Mouse (Mus musculus): Measurements from ENCODE around the gene Stx17. TPM values are rescaled to one million over a fixed set of nuclear protein-coding genes. Genes with fewer than 3 reads are reported as not detected.

Gene Stx17
- 10 to 100 TPM in 1 of 2 experiments, 1 to 10 TPM in 1; 9.8 to 11.0 TPM for polyA plus RNA-seq (2017; shearing (Covaris generic))

DNA sequence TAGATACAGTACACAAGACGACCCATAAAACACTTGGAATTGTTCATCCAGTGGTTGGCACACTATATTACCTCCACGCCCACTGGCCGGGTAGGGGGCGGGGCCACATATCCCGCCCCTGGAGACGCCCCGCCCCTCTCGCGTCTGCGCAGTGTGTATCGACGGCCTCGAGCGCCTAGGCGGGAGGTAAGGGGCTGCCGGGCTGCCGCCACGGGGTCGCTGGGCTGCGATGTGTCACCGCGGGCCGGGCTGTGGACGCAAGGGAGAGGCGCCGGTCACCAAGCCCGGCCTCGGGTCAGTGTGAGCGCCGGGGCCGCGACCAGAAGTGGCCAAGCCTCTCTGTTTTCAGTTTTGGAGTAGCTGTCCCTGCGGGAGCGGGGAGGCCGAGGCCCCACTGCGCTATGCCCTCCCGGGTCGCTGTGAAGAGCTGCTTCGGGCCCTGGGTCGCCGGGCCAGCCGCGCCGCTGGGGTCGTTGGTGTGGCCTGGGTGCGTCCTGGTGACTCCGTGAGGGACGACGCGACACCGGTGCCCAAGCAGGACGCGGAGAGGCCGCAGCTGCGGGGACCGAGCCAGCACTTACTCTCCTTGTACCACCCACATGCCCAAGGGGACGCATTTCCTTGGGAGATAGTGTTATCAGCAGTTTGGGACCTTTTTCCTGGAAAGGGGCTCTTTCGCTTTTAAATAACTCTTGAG, at the start of gene Stx17:
Gene Stx17 (plus strand): TSS at position 143 of the 697 bp plus-strand sequence.
- ATAC-seq, result peak; percentile 82

DNA sequence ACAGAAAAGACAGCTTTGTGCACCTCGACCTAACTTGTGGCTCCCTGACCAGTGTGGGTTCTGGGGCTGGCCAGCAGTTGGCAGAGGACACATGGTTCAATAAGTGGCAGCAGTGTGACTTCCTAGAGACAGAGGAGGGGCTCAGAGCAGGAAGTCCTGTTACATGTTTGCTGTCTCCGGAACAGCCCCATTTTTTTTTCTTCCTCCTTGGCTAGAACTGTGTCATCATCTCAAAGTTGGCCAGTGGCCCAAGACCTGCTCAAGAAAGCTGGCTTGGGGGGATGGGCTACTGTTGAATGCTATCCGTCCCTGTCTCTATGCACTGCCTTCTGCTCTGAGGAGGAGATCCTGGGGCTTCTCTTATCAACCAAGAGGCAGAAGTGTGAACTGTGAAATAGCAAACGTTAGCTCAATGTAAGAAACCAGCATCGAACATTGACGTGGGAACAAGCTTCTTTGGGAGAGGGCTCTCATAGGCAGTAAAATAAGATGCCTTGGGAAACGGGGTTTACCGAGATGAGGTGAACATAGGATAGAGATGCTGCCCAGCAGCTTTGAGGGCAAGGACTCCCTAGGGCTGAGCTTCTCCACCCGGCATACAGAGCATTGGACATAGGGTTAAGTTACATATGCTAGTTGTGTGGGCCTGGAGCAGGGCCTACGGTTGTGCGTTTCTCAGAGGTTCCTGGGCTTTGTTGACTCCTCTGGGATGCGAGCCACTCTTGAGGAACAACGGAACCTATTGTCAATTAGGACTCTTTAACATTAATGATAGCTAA, 47.8 kb upstream of the Stx17 start:
- ATAC-seq, result no peak

DNA sequence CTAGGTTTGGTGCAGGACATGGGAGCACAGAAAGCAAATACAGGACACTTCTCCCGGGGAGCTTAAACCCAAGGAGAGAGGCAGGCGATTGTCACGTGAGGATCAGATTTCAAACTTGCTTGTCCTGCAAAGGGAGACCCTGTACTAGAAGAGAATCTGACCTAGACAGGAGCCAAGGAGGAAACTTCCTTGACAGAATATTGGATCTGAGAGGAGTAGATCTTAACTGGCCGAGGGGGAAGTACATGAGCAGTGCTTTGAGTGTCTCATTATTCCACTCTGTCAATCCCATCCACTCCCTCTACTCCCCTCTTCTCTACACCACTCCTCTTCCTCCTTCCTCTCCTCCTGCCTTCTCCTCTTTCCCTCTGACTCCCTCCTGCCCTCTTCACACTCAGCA, 46.5 kb upstream of the Stx17 start:
- no peak for ATAC-seq

DNA sequence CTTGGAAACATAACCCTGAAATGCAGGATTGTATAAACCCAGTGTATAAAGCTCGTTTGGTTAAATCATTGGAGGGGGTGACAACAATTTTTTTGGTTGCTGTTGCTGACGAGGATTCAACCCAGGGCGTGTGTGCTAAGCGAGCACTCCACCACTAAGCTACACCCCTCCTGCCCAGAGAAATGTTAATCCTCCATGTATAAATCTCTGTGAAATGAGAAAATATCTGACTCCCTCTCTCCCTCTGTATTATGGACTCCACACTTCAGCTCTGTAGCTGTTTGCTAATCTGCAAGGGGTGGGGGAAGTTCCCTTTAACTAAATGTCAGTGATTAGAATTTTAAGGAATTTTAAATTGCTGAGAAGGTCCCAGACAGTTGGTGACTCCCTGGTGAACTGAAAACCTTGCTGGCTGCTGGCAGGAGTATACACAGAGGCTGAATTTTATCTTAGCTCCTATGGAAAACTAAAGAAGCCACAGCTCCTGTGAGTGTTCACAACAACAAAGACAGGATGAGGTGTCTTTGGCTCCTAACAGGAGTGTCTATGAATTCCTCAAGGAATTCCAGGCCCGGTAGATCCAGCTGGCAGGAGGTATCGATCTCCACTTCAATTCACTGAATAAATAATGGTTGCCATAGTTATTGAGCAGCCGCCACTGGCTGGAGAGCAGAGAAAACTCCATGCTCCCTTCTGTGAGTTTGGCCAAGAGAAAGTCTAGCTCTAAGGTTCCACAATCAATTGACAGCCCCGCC, 45.3 kb upstream of the Stx17 start:
- ATAC-seq, result no peak

DNA sequence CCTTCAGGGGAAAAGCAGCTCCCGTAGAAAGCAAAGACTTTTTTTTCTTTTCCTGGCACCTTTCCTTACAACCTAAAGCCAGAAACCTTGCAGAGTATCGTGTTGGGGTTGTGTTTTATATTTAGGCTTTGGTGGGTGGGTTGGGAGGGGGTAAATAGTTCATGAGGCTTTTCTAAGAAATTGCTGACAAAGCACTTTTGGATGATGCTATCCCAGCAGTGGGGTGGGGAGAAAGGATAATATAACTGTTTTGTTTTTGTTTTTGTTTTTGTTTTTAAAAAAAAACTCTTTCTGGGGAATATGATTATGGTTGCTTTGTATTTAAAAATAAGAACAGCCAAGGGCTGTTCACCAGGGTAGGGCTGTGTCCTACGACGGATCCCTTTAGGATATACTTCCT, 41.3 kb upstream of the Stx17 start:
- no peak for ATAC-seq

DNA sequence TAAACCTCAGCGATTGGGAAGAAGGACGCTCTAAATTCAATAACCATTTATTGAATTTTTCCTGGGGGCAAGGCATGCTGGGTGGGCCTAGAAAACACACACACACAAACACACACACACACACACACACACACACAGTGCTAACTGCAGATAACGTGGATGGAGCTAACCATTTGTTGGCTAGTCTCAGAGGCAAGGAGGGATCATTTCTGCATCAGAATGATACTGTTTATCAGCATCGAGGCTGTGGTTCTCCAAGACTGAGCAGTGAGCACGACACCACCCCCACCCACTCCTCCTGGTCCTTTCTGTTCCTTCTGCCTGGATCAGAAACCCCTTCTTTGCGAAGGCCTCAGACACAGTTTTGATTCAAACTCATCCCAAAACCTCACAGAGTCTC, 38.1 kb upstream of the Stx17 start:
- ATAC-seq, result no peak

DNA sequence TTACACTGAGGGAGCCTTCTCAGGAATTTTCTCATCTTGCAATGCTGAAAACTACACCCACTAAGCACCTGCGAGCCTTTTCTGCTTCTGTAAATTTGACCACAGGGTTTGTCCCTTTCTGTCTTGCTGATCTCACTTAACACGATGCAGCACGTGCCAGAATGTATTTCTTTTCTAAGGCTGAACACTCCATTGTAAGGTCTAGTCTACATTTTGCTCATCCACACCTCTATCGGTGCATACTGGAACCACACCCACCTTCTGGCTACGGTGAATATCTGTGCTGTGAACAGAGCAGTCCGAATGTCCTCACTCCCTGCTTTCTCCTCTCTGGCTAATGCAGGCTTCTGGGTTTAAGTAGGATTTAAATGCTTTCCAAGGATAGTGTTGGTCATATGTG, 37.2 kb upstream of the Stx17 start:
- ATAC-seq, result no peak

DNA sequence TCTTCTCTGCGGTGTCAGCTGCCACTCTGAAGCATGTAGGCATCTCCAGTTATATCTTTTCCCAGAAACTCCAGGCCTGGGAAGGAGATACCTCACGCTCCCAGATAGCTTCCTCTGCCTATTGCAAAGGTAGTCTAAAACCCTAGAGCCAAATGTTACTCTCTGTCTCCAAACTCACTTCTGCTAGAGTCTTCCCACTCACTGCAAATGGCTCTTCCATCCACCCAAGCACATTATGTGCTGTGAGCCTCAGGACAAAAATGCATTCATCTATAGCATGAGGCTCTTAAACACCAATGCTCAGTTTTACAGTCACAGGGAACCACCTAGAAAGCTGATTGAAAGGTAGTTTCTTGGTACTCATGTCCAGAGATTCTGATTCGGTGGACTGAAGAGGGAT, 31.5 kb upstream of the Stx17 start:
- no peak for ATAC-seq

DNA sequence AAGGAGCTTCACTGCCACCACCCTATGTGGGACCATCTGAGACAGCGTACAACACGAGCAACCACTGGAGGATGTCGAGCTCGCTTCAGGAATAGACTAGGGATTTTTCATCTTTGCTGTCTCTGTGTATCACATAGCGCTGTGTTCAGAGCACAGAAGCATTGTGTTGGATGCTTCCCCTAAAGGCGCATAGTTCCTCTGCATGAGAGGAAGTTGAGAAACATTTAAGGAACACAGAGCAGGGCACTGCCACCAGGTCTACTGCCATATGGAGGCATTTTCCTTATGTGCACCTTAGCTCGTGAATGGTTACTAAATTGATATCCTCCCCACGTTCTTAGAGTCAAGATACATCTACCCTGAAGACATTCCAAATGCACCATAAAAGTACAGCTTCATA, 24.5 kb upstream of the Stx17 start:
- ATAC-seq, result no peak

DNA sequence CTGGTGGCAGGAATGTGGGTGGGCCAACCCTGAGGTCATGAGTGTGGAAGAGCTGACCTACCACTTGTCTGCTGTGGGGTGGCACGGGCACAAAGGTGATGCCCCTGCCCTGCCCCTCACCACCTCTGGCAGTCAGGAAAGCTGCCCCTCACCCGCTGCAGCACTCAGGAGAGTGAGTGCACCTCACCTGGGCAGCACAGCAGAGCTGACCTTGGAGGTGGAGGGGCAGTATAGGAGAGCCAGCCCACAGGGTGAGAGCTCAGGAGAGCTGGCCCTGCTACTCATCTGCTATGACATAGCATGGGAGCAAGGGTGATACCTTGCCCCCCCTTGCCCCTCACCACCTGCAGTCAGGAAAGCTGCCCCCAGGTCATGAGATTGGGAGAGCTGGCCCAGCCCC, 22.7 kb upstream of the Stx17 start:
- ATAC-seq, result no peak

DNA sequence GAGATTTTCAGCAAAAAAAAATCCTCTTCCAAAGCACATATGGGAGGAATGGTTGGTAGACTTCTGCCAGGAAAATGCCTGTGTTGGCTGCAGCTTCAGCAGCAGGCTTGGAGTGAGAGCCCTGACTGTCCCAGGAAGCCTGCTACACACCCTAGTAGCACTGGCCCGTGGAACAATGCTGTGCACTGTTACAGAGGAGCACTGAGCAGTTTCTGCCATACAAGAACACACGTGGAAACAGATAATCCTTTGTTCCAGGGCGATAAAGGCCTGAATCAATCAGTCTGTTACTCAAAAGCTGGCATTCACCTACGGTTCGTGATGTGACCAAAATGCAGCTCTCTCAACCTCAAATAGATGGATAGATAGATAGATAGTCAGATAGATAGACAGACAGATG, 19.3 kb upstream of the Stx17 start:
- no peak for ATAC-seq

DNA sequence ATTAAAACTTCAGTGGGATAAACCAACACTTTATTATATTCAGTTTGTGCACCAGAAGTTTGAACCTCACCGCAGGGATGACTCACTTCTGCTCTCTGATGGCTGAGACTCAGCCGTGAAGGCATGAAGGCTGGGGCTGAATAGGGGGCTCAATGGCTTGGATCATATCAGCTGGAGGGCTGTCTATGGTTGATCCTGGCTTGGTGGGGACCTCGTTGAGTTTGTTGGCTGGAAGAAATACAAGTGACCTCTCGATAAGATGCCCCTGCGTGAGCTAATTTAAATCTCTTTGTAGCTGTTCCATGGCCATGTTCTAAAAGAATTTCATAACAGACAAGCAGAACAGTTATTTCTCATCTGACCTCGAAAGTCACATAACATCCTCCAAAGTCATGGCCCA, 17.6 kb upstream of the Stx17 start:
- ATAC-seq, result no peak

DNA sequence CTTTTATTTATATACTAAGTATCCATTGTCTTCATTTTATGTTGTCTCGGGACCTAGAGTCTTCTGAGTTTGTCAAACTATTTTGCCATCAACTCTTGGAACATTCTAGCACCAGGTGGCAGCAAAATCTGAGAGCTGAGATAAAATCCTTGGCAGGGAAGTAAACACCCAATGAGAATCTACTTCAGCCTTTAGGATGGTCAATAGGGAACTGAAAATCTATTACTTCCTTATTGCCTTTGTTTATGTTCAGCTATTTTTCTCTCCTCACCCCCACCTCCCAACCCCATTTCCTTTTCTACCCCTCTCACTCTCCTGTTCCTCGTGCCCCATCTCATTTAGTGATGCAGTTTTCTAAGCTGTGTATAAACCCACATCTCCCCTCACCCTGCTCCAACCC, 16.1 kb upstream of the Stx17 start:
- no peak for ATAC-seq

DNA sequence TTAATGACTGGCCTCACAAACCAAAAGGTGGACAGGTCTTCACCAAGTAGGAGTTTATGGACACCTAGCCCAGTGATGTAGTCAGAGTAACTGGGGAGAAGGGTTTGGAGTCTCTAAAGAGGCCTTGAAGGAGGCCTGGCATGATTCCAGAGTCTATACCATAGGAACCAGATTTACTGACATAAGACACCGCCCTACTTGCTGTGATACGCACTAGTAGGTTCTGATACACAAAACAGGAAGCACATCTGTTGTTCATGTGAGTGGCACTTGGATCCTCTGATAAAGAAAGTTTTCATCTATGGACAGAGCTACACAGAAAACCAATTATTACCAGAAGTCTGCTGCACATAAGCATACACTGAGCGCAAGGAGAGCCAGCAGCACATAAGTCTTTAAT, 14.4 kb upstream of the Stx17 start:
- ATAC-seq, result no peak

DNA sequence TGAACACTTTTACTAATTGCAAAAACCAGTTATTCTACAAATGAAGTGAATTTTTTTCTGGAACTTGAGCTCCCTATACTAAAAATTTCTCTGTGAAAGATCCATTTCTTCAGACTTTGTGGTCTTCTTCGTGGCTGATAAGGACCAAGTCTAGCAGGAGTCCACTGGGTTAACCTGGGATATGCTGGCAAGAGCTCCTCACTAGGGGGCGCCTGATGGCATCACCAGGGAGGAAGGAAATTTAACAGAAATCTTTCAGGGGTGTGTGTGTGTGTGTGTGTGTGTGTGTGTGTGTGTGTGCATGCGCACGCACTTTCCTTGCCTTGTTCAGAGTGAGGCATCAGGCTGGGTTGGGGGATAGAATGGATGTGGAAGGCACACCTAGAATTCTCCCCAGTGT, 8.5 kb upstream of the Stx17 start:
- peak; percentile 52 for ATAC-seq

DNA sequence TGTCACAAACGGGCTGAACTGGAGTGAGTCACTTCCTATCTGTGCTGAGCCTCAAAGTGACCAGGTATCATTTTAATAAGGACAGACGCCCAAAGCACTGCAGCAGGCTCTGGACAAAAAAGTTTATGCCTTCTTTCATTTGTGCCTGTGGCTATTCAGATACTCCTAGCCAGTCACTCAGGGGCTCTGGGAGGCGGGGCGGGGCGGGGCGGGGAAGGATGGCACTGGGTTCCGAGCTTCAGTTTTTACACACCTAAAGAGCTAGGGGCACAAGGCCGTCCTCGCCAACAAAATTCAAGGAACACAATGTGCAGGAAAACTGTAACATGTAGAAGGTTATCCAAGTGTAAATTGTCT, 321 bp upstream of the Stx17 start:
- peak; percentile 55 for ATAC-seq

DNA sequence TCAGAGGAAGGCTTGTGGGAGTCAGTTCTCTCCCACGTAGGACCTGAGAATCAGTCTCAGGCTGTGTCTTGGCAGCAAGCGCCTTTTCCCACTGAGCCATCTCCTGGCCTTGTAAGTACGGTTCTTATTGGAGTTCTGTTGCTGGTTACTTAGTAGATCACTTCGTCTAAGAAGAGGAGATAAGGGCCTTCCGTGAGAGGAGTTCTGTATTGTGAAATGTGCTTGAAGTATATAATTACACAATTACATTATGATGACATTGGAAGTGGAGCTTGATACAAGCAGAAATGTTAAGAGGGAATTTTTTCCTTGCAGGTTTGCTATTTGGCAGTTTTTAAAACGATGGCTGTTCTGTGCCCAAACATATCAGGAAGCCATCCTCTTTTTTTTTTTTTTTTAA, 5.6 kb downstream of the Stx17 start:
- no peak for ATAC-seq

DNA sequence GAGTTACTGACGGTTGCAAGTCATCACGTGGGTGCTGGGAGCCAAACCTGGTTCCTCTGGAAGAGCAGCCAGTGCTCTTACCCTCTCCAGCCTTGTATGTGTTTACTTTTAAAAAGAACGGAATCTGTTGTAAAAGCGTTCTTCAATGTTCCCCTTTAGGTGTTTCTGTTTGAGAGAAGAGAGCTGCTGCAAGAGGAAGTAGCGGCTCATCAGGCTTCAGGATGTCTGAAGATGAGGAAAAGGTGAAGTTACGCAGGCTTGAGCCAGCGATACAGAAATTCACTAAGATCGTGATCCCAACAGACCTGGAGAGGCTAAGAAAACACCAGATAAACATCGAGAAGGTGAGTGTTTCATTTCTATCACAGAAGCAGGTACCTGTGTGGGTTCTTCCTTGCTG, 6.9 kb downstream of the Stx17 start:
- no peak for ATAC-seq

DNA sequence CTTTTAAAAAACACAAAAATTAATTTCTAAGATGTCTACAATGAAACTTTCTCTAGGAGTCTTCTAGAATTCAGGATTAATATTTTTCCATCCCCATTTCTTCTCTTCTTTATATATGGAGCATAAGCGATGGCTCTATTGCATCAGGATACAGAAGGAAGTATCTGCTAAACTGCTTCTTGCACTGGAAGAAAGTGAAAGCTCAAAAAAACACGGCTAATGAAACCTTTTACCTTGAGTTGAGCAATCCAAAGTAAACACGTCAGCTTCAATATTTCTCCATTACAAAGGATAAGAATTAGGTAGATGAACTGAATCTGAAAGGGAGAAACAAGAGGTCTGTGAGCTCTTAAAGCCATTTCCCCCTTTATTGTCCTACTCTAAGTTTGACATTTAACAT, 8.0 kb downstream of the Stx17 start:
- no peak for ATAC-seq

DNA sequence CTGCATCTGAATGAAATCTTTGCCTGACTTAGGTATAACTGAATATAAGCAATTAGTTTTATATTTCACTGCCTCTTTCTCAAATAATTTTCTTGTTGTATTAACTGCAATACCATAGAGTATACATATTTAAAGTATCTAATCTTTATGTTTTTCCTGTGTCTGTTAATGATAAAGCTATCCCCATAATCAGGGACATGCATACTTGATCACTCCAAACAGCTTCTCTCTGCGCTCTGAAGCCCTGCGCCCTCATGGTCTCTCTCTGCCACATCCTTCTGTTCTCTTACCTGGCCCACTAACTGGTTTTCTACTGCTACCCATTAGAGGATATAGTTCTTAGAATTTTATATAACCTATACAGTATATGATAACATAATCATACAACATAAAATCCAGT, 24.8 kb downstream of the Stx17 start:
- ATAC-seq, result no peak

DNA sequence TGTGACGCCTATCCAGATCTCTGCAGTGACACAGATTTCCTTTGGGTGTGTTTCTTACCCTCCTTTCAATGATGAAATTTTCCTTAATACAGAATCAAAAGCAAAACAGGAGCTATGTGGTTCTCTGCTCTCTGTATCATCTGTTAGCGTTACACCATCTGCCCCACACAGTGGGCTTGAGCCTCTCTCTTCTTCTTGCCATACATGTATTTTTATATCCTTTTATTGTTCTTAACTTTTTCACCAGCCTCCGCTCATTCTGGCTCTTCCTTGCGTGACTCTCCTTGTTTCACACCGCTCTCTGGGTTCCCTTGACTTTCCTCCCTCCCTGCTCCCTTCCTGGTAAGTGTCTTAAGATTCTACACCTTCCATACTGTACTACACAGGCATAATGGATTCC, 28.5 kb downstream of the Stx17 start:
- ATAC-seq, result no peak

DNA sequence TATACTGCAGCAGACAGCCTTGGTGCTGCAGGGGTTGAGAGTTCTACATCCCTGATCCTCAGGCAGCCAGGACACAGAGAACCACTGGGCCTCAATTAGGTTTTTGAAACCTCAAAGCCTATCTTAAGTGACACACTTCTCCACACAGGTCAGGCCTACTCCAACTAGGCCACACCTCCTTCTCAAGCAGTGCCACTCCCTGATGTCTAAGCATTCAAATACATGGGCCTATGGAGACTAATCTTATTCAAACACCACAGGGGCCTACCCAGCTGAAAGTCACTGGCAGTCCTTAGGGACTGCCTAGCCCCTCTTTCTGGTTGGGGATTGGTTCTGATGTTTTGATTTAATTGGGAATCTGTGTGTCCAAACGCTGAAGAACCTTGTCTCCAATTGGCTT, 31.1 kb downstream of the Stx17 start:
- ATAC-seq, result no peak

DNA sequence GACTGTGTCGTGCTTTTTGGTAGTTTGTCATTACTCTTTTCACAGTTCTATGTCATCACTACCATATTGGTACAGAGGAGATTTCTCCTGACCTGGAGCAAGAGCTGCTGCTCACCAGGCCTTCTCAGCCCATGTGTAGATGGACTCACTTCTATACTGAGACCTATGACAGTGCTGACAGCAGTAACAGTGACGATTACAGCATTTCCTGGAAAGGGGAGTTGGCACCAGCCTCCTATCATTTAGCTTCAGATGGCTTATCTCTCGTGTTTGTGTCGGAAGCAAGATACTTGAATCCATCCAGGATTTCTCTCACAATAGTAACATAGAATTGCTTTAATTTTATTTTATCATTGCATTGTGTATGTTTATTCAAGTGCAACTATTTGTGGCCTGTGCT, 35.7 kb downstream of the Stx17 start:
- no peak for ATAC-seq

DNA sequence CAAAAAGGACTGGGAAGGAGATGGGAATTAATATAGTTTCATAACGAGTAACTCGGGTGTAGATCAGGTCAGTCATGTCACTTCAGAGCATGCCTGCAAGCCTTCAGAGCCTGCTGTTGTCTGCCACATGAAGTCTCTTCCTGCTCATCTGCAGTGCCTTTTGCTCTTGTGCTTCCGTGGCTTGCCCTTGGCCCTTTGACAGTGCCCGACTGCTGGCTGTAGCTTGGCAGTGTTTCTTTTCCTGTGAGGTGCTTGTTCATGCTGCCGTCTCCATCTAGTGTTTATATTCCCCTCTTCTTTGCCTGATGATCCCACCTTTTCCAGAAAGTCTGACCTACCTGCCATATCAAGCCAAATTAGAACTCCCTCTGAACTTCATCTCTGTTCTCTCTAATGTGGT, 39.1 kb downstream of the Stx17 start:
- no peak for ATAC-seq

All from activated CD4-positive, CD25-positive, alpha-beta regulatory T cell, adult 4 months (primary cell).